Mouse (Mus musculus): Measurements from ENCODE around the gene Kdm2b.

DNA sequence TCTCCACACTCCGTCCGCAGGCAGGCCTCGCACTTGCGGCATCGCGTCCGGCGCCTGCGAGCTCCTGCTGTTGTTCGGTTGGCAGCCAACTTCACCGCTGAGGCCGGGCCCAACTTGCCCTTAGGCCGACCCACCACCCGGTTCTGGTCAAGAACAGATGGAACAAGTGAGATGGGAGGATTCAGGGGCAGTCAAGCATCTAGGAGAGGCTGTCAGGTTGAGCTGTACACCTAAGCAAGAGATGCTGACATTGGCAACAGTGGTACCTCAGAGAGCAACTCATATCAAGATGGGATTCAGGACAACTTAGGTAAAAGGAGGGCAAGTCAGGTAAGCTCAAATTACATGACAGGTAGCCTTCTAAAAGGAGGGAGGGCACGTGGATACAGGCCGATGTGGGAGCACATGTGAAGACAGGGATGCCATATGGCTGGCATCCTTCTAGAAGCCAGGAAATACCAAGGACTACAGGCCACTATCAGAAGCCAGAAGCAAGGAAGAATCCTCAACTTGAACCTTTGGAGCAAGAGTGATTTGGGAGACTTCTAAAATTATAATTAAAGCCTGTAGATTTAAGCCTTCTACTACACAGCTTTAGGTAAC, 100.9 kb downstream of the Kdm2b start:
- TF ChIP-seq GATA1 (IDR thresholded peaks at IDR 0.05; ENCODE audit: borderline replicate concordance, low read length) (no peak), FLI1 (IDR thresholded peaks at IDR 0.05; ENCODE audit: low read length) (no peak)

Data from megakaryocyte, embryonic 14.5 days (primary cell).